30 mouse cellular contexts compared by ENCODE assay signal in genomic region chr17:23734341-23734740, GRCm38 (mm10). TPM values are rescaled to one million over a fixed set of nuclear protein-coding genes. Genes with fewer than 3 reads are reported as not detected.
DNase-seq lines count a peak whose midpoint lies in the region; ATAC-seq and TF ChIP-seq lines count a peak whose summit lies in the region.
"Had no signal": no experiment of that assay in that cellular context is flagged by ENCODE, and none has a peak within 500 bp of the region (broad histone marks: within the 10 kb centered on the region; RNA-seq: fewer than 3 reads in every experiment).

No protein-coding gene starts in this region.

- peaks cover 5% of the 10 kb centered on the region; the same call in 1 of the 2 replicates for H3K27me3 ChIP-seq in forebrain, embryonic 13.5 days
- no peaks in the 10 kb centered on the region; the same call in 1 of the 2 replicates for H3K27me3 ChIP-seq in forebrain, embryonic 11.5 days (ENCODE audit: control insufficient read depth, insufficient read depth, low read length)
- H3K27me3 ChIP-seq in hindbrain, embryonic 16.5 days (replicated peaks; ENCODE audit: control insufficient read depth, insufficient read depth, low read length): no peaks in the 10 kb centered on the region
- H3K27me3 ChIP-seq in hindbrain, embryonic 12.5 days: peaks cover 6% of the 10 kb centered on the region; the same call in 1 of the 2 replicates
- H3K27me3 ChIP-seq in lung, embryonic 14.5 days (ENCODE audit: insufficient read depth, low read length): no peaks in the 10 kb centered on the region
- H3K27me3 ChIP-seq: hindbrain, embryonic 13.5 days; neural tube, embryonic 13.5 days; Patski had no signal

- H3K36me3 ChIP-seq in forebrain, embryonic 13.5 days (ENCODE audit: poor library complexity, severe bottlenecking): peaks cover 33% of the 10 kb centered on the region
- no peaks in the 10 kb centered on the region; the same call in 1 of the 2 replicates for H3K36me3 ChIP-seq in forebrain, embryonic 11.5 days (ENCODE audit: control insufficient read depth, insufficient read depth, low read length)
- H3K36me3 ChIP-seq in hindbrain, embryonic 16.5 days (ENCODE audit: control insufficient read depth, insufficient read depth, low read length): peaks cover 12% of the 10 kb centered on the region
- peaks cover 35% of the 10 kb centered on the region for H3K36me3 ChIP-seq in hindbrain, embryonic 12.5 days
- H3K36me3 ChIP-seq in lung, embryonic 14.5 days (ENCODE audit: insufficient read depth): peaks cover 34% of the 10 kb centered on the region

- no peaks in the 10 kb centered on the region for H3K9me3 ChIP-seq in forebrain, embryonic 13.5 days (replicated peaks)
- H3K9me3 ChIP-seq in forebrain, embryonic 11.5 days (ENCODE audit: control insufficient read depth, low read length): no peaks in the 10 kb centered on the region
- H3K9me3 ChIP-seq in hindbrain, embryonic 16.5 days (ENCODE audit: control insufficient read depth, low read length): no peaks in the 10 kb centered on the region
- no peaks in the 10 kb centered on the region for H3K9me3 ChIP-seq in hindbrain, embryonic 12.5 days (replicated peaks)
- no peaks in the 10 kb centered on the region for H3K9me3 ChIP-seq in lung, embryonic 14.5 days (ENCODE audit: low read depth, low read length)
- H3K9me3 ChIP-seq: G1E; hindbrain, embryonic 13.5 days; neural tube, embryonic 13.5 days had no signal

- no peak for ATAC-seq in forebrain, embryonic 13.5 days
- no peak for ATAC-seq in forebrain, embryonic 11.5 days (replicated peaks; ENCODE audit: low FRiP score)
- peak; percentile 22 for ATAC-seq in hindbrain, embryonic 16.5 days
- ATAC-seq in hindbrain, embryonic 12.5 days (ENCODE audit: low FRiP score): no peak
- peak; percentile 39; the same call in 1 of the 2 replicates for ATAC-seq in lung, embryonic 14.5 days (ENCODE audit: insufficient read depth)
- ATAC-seq: inflammation-experienced regulatory T-cells, adult 6 months; lung, postnatal 0 days; Patski had no signal

- H3K4me3 ChIP-seq in forebrain, embryonic 13.5 days: no peak overlapping the region
- H3K4me3 ChIP-seq in forebrain, embryonic 11.5 days (ENCODE audit: low read depth, low read length): no peak overlapping the region
- no peak overlapping the region for H3K4me3 ChIP-seq in hindbrain, embryonic 16.5 days (ENCODE audit: low read length)
- H3K4me3 ChIP-seq in hindbrain, embryonic 12.5 days: no peak overlapping the region
- H3K4me3 ChIP-seq in lung, embryonic 14.5 days (ENCODE audit: low read depth, low read length): no peak overlapping the region
- H3K4me3 ChIP-seq: hindbrain, embryonic 13.5 days; neural tube, embryonic 13.5 days had no signal

- H3K4me1 ChIP-seq in forebrain, embryonic 13.5 days: peaks cover 18% of the 10 kb centered on the region
- peaks cover 10% of the 10 kb centered on the region; the same call in 1 of the 2 replicates for H3K4me1 ChIP-seq in forebrain, embryonic 11.5 days (replicated peaks; ENCODE audit: control insufficient read depth, insufficient read depth, low read length)
- peaks cover 18% of the 10 kb centered on the region for H3K4me1 ChIP-seq in hindbrain, embryonic 16.5 days (ENCODE audit: control insufficient read depth, insufficient read depth, low read depth, low read length)
- H3K4me1 ChIP-seq in hindbrain, embryonic 12.5 days: peaks cover 16% of the 10 kb centered on the region
- H3K4me1 ChIP-seq in lung, embryonic 14.5 days (ENCODE audit: insufficient read depth): peaks cover 4% of the 10 kb centered on the region; the same call in 1 of the 2 replicates

- H3K9ac ChIP-seq in forebrain, embryonic 13.5 days: no peak overlapping the region
- no peak overlapping the region for H3K9ac ChIP-seq in forebrain, embryonic 11.5 days (ENCODE audit: low read length)
- no peak overlapping the region for H3K9ac ChIP-seq in hindbrain, embryonic 16.5 days (ENCODE audit: low read depth, low read length)
- H3K9ac ChIP-seq in hindbrain, embryonic 12.5 days: no peak overlapping the region
- no peak overlapping the region for H3K9ac ChIP-seq in lung, embryonic 14.5 days
- H3K9ac ChIP-seq: hindbrain, embryonic 13.5 days; liver, embryonic 14.5 days; neural tube, embryonic 13.5 days had no signal

- H3K27ac ChIP-seq in forebrain, embryonic 13.5 days: peak overlapping the region; percentile 44; the same call in 1 of the 2 replicates
- H3K27ac ChIP-seq in forebrain, embryonic 11.5 days (ENCODE audit: low read depth, low read length): no peak overlapping the region
- H3K27ac ChIP-seq in hindbrain, embryonic 16.5 days (ENCODE audit: low read depth, low read length): no peak overlapping the region
- H3K27ac ChIP-seq in hindbrain, embryonic 12.5 days: no peak overlapping the region
- no peak overlapping the region for H3K27ac ChIP-seq in lung, embryonic 14.5 days (ENCODE audit: low read depth)
- H3K27ac ChIP-seq: hindbrain, embryonic 13.5 days; liver, embryonic 14.5 days; neural tube, embryonic 13.5 days; stomach, postnatal 0 days had no signal

- 59% methylated on average over 1 of the region's 1 CpGs for WGBS in forebrain, embryonic 13.5 days
- 95% methylated on average over 1 of the region's 1 CpGs for whole genome bisulfite sequencing in forebrain, embryonic 11.5 days
- WGBS in hindbrain, embryonic 16.5 days: 83% methylated on average over 1 of the region's 1 CpGs
- WGBS in hindbrain, embryonic 12.5 days: 92% methylated on average over 1 of the region's 1 CpGs
- 41% methylated on average over 1 of the region's 1 CpGs for WGBS in lung, embryonic 14.5 days

- H3K4me2 ChIP-seq in forebrain, embryonic 13.5 days: no peak overlapping the region
- no peak overlapping the region for H3K4me2 ChIP-seq in forebrain, embryonic 11.5 days (ENCODE audit: low read depth, low read length, severe bottlenecking)
- H3K4me2 ChIP-seq in hindbrain, embryonic 16.5 days (ENCODE audit: low read length): no peak overlapping the region
- no peak overlapping the region for H3K4me2 ChIP-seq in hindbrain, embryonic 12.5 days (replicated peaks)
- H3K4me2 ChIP-seq in lung, embryonic 14.5 days: no peak overlapping the region
- H3K4me2 ChIP-seq: hindbrain, embryonic 13.5 days; neural tube, embryonic 13.5 days had no signal

- TF ChIP-seq CTCF in lung, embryonic 14.5 days (IDR thresholded peaks at IDR 0.05; ENCODE audit: low read depth): no peak

- DNase-seq in forebrain, embryonic 11.5 days (ENCODE audit: low spot score): no peak
- DNase-seq in lung, embryonic 14.5 days: peak; percentile 81
- no peak for DNase-seq in lung, adult 18-20 months
- peak; percentile 74 for DNase-seq in NIH3T3 (ENCODE audit: low read depth)
- no peak for DNase-seq in frontal cortex, postnatal 14 days (ENCODE audit: low spot score in 2 of 2)
- DNase-seq: adrenal gland, postnatal 25 days; cerebellum, adult 18-20 months; cerebellum, postnatal 14 days; gastrocnemius, postnatal 10 days; kidney, adult 18-20 months; kidney, postnatal 10 days; layer of hippocampus, postnatal 36 days; left cerebral cortex, postnatal 4 days; liver; right cerebral cortex, postnatal 4 days; thymus, adult 18-20 months; thymus, postnatal 36 days had no signal

RNA-seq across cellular contexts. Expression of gene Paqr4, which starts 6.3 kb away (rescaled TPM):
- polyA plus RNA-seq in forebrain, embryonic 13.5 days (2015; fragmentation: Nextera tagmentation; extraction: Ambion mirVana): 29.8 and 32.7 TPM in 2 replicates
- polyA plus RNA-seq in forebrain, embryonic 11.5 days (2014; fragmentation: Nextera tagmentation; extraction: Ambion mirVana): 26.5 and 28.8 TPM in 2 replicates
- 81.4 and 84.1 TPM in 2 replicates for polyA plus RNA-seq in hindbrain, embryonic 16.5 days (2015; fragmentation: Nextera tagmentation; extraction: Ambion mirVana)
- 40.3 and 41.6 TPM in 2 replicates for polyA plus RNA-seq in hindbrain, embryonic 12.5 days (2016; fragmentation: Nextera tagmentation; extraction: Ambion mirVana)
- 35.8 TPM in 2 replicates for polyA plus RNA-seq in lung, embryonic 14.5 days (2014; fragmentation: Nextera tagmentation; extraction: Ambion mirVana)

RNA-seq across cellular contexts. Expression of gene Pkmyt1, which starts 8.2 kb away (rescaled TPM):
- polyA plus RNA-seq in forebrain, embryonic 13.5 days (2015; fragmentation: Nextera tagmentation; extraction: Ambion mirVana): 36.7 and 41.0 TPM in 2 replicates
- polyA plus RNA-seq in forebrain, embryonic 11.5 days (2014; fragmentation: Nextera tagmentation; extraction: Ambion mirVana): 61.3 and 62.9 TPM in 2 replicates
- polyA plus RNA-seq in hindbrain, embryonic 16.5 days (2015; fragmentation: Nextera tagmentation; extraction: Ambion mirVana): 20.8 and 21.1 TPM in 2 replicates
- 29.1 and 31.2 TPM in 2 replicates for polyA plus RNA-seq in hindbrain, embryonic 12.5 days (2016; fragmentation: Nextera tagmentation; extraction: Ambion mirVana)
- polyA plus RNA-seq in lung, embryonic 14.5 days (2014; fragmentation: Nextera tagmentation; extraction: Ambion mirVana): 68.4 and 79.0 TPM in 2 replicates

RNA-seq across cellular contexts. Expression of gene Kremen2, which starts 11.3 kb away (rescaled TPM):
- polyA plus RNA-seq in forebrain, embryonic 13.5 days (2015; fragmentation: Nextera tagmentation; extraction: Ambion mirVana): 0.24 and 0.37 TPM in 2 replicates
- polyA plus RNA-seq in forebrain, embryonic 11.5 days (2014; fragmentation: Nextera tagmentation; extraction: Ambion mirVana): 2.2 and 2.6 TPM in 2 replicates
- polyA plus RNA-seq in hindbrain, embryonic 16.5 days (2015; fragmentation: Nextera tagmentation; extraction: Ambion mirVana): 1.4 and 1.8 TPM in 2 replicates
- 2.9 and 5.7 TPM in 2 replicates for polyA plus RNA-seq in hindbrain, embryonic 12.5 days (2016; fragmentation: Nextera tagmentation; extraction: Ambion mirVana)
- polyA plus RNA-seq in lung, embryonic 14.5 days (2014; fragmentation: Nextera tagmentation; extraction: Ambion mirVana): not detected in 2 replicates
- polyA plus RNA-seq: heart, embryonic 14.5 days; Patski had no signal

RNA-seq across cellular contexts. Expression of gene 1520401A03Rik, which starts 11.8 kb away (rescaled TPM):
- polyA plus RNA-seq in forebrain, embryonic 13.5 days (2015; fragmentation: Nextera tagmentation; extraction: Ambion mirVana): not detected in 2 replicates
- polyA plus RNA-seq in forebrain, embryonic 11.5 days (2014; fragmentation: Nextera tagmentation; extraction: Ambion mirVana): not detected in 2 replicates
- polyA plus RNA-seq in hindbrain, embryonic 16.5 days (2015; fragmentation: Nextera tagmentation; extraction: Ambion mirVana): 0.13 TPM in 1 of 2 replicates, not detected in the other
- polyA plus RNA-seq in hindbrain, embryonic 12.5 days (2016; fragmentation: Nextera tagmentation; extraction: Ambion mirVana): 0.21 and 1.2 TPM in 2 replicates
- polyA plus RNA-seq in lung, embryonic 14.5 days (2014; fragmentation: Nextera tagmentation; extraction: Ambion mirVana): 0.17 TPM in 1 of 2 replicates, not detected in the other
- polyA plus RNA-seq: heart, embryonic 14.5 days; inflammation-experienced regulatory T-cells, adult 6 months; Patski; spleen, adult 2 months had no signal

RNA-seq across cellular contexts. Expression of gene Flywch1, which starts 37.1 kb away (rescaled TPM):
- 165 and 176 TPM in 2 replicates for polyA plus RNA-seq in forebrain, embryonic 13.5 days (2015; fragmentation: Nextera tagmentation; extraction: Ambion mirVana)
- polyA plus RNA-seq in forebrain, embryonic 11.5 days (2014; fragmentation: Nextera tagmentation; extraction: Ambion mirVana): 167 and 174 TPM in 2 replicates
- 202 and 203 TPM in 2 replicates for polyA plus RNA-seq in hindbrain, embryonic 16.5 days (2015; fragmentation: Nextera tagmentation; extraction: Ambion mirVana)
- polyA plus RNA-seq in hindbrain, embryonic 12.5 days (2016; fragmentation: Nextera tagmentation; extraction: Ambion mirVana): 203 and 212 TPM in 2 replicates
- polyA plus RNA-seq in lung, embryonic 14.5 days (2014; fragmentation: Nextera tagmentation; extraction: Ambion mirVana): 64.9 and 73.4 TPM in 2 replicates

Comparison
In these comparisons a context has a peak if more than half of its experiments do, and no peak if none do; other contexts are left out.
1. ATAC-seq: peak in hindbrain, embryonic 16.5 days (single experiment) and lung, embryonic 14.5 days (single experiment); none in forebrain, embryonic 13.5 days (single experiment), forebrain, embryonic 11.5 days (single experiment) and hindbrain, embryonic 12.5 days (single experiment).
2. DNase-seq: peak in lung, embryonic 14.5 days (single experiment) and NIH3T3 (single experiment); none in forebrain, embryonic 11.5 days (single experiment), lung, adult 18-20 months (0 of 2) and frontal cortex, postnatal 14 days (0 of 2).